Mouse (Mus musculus): ENCODE measurements around the gene Rab2b. TPM values are rescaled to one million over a fixed set of nuclear protein-coding genes. Genes with fewer than 3 reads are reported as not detected.

The Rab2b gene
- polyA plus RNA-seq, 1 experiment from 2014 or later, result 40.3 TPM

DNA sequence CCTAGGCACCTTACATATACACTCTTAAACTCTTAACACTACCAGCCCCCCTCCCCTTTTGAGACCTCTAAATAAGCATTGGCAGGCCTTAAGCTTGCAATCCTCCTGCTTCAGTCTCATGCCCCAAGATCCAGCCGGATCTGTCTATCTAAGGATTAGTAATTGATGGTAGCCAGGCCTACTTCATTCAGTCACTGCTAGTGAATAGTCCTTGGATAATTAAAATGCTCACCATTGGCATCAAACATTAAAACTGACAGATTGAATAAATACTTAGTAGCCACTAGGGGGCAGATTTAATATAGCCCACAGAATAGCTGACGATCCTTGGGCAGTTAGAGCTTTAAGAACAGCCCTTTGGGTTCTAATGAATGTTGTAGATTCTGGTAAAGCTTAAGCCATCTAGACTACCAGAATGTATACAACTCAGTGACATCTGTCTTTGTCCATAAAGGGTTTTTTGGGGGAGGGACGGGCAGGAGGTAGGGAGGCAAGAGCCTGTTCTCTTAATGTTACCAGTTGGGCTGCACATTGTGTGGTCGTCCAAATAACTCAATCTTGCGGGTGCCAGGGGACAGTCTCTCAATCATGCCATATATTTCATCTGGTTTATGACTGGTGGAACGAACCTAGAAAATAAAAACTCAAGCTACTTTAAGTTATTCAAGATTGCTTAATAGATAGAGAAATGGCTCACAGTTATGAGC is 16.4 kb upstream of the Rab2b start:
- H3K9ac ChIP-seq (ENCODE audit: low read length), result no peak overlapping the region
- no peaks in the 10 kb centered on the region for H3K27me3 ChIP-seq (replicated peaks; ENCODE audit: control insufficient read depth, insufficient read depth, low read length)
- no peaks in the 10 kb centered on the region for H3K4me1 ChIP-seq (ENCODE audit: control insufficient read depth, insufficient read depth, low read length)
- WGBS, result 64% methylated on average over 6 of the region's 6 CpGs
- no peak overlapping the region for H3K4me2 ChIP-seq (ENCODE audit: low read length)
- no peak overlapping the region for H3K4me3 ChIP-seq (ENCODE audit: low read depth, low read length)
- ATAC-seq (peak; percentile 63), DNase-seq (ENCODE audit: low spot score) (peak; percentile 85)
- no peaks in the 10 kb centered on the region for H3K9me3 ChIP-seq (replicated peaks; ENCODE audit: control insufficient read depth, low read length)
- H3K36me3 ChIP-seq (ENCODE audit: control insufficient read depth, insufficient read depth, low read length), result peaks cover 86% of the 10 kb centered on the region
- H3K27ac ChIP-seq (ENCODE audit: low read depth, low read length), result no peak overlapping the region

DNA sequence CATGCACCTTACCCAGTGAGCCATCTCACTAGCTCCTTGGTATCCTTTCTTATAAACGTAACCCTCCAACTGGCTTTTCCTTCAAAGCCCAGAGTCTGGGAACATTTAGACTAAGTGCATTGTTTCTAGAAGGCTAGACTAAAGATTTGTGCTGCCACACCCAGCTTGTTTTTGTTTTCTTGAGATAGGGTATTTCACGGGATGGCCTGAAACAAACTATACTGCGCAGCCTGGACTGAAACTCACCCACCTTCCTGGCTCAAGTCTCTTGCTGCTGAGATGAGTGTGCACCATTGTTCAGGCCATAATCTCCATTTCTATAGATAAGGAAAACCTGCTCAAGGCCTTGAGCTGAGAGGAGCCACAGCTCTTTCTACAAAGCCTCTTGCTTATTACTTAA is 4.8 kb upstream of the Rab2b start:
- H3K9ac ChIP-seq (ENCODE audit: low read length), result no peak overlapping the region
- no peak overlapping the region for H3K27ac ChIP-seq (ENCODE audit: low read depth, low read length)
- 95% methylated on average over 3 of the region's 3 CpGs for WGBS
- no peaks in the 10 kb centered on the region for H3K9me3 ChIP-seq (replicated peaks; ENCODE audit: control insufficient read depth, low read length)
- no peak overlapping the region for H3K4me3 ChIP-seq (ENCODE audit: low read depth, low read length)
- H3K27me3 ChIP-seq (replicated peaks; ENCODE audit: control insufficient read depth, insufficient read depth, low read length), result no peaks in the 10 kb centered on the region
- H3K4me1 ChIP-seq (ENCODE audit: control insufficient read depth, insufficient read depth, low read length), result peaks cover 5% of the 10 kb centered on the region; the same call in 1 of the 2 replicates
- ATAC-seq (no peak), DNase-seq (ENCODE audit: low spot score) (no peak)
- H3K4me2 ChIP-seq (ENCODE audit: low read length), result no peak overlapping the region
- peaks cover 33% of the 10 kb centered on the region for H3K36me3 ChIP-seq (ENCODE audit: control insufficient read depth, insufficient read depth, low read length)

DNA sequence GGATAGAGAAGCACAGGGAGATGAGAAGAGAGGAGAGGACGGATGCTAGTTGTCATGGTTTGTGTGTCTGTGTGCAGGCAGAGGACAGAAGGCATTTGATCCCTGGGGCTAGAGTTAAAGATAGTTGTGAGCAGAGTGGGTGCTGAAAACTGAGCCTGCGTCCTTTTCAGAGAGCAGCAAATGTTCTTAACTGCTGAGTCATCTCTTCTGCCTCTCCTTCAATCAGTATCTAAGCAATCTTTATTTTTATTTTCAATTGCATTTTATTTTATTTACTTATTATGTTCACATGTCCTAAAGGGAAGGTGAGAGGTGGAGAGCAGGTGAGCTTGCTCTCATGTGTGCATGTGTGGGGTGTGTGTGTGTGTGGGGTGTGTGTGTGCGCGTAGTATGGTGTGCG is 4.3 kb upstream of the Rab2b start:
- Histone ChIP-seq H3K36me3 (ENCODE audit: control insufficient read depth, insufficient read depth, low read length) (peaks cover 30% of the 10 kb centered on the region), H3K9me3 (replicated peaks; ENCODE audit: control insufficient read depth, low read length) (no peaks in the 10 kb centered on the region), H3K4me1 (ENCODE audit: control insufficient read depth, insufficient read depth, low read length) (peaks cover 5% of the 10 kb centered on the region; the same call in 1 of the 2 replicates), H3K9ac (ENCODE audit: low read length) (no peak overlapping the region), H3K27me3 (replicated peaks; ENCODE audit: control insufficient read depth, insufficient read depth, low read length) (no peaks in the 10 kb centered on the region), H3K27ac (ENCODE audit: low read depth, low read length) (no peak overlapping the region), H3K4me2 (ENCODE audit: low read length) (no peak overlapping the region), H3K4me3 (ENCODE audit: low read depth, low read length) (no peak overlapping the region)
- 97% methylated on average over 5 of the region's 5 CpGs for WGBS
- no peak for DNase-seq (ENCODE audit: low spot score)
- no peak for ATAC-seq

DNA sequence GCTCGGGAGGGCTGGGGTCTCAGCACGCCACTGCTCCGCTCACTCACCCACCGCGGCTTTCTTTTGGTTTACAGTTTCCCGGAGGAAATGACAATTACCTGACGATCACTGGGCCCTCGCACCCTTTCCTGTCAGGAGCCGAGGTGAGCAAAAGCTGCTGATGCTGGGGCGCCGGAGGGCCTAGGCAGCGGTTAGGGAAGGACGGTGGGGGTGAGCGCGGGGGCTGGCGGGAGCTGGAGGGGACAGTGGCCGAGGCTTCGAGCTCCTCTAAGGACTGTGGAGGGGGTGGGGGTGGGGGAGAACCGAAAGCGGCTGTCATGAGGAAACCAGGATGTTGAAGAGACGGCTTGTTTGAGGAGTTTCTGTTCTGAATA is 389 bp upstream of the Rab2b start:
- Histone ChIP-seq H3K27ac (ENCODE audit: low read depth, low read length) (peak overlapping the region; percentile 80), H3K27me3 (replicated peaks; ENCODE audit: control insufficient read depth, insufficient read depth, low read length) (no peaks in the 10 kb centered on the region), H3K4me3 (ENCODE audit: low read depth, low read length) (peak overlapping the region; percentile 86), H3K9ac (ENCODE audit: low read length) (peak overlapping the region; percentile 82), H3K9me3 (replicated peaks; ENCODE audit: control insufficient read depth, low read length) (no peaks in the 10 kb centered on the region), H3K4me2 (ENCODE audit: low read length) (peak overlapping the region; percentile 68), H3K36me3 (ENCODE audit: control insufficient read depth, insufficient read depth, low read length) (peaks cover 4% of the 10 kb centered on the region), H3K4me1 (ENCODE audit: control insufficient read depth, insufficient read depth, low read length) (peaks cover 5% of the 10 kb centered on the region; the same call in 1 of the 2 replicates)
- peak; percentile 30 for ATAC-seq
- WGBS, result under 1% methylated on average over 18 of the region's 21 CpGs
- no peak for DNase-seq (ENCODE audit: low spot score)

DNA sequence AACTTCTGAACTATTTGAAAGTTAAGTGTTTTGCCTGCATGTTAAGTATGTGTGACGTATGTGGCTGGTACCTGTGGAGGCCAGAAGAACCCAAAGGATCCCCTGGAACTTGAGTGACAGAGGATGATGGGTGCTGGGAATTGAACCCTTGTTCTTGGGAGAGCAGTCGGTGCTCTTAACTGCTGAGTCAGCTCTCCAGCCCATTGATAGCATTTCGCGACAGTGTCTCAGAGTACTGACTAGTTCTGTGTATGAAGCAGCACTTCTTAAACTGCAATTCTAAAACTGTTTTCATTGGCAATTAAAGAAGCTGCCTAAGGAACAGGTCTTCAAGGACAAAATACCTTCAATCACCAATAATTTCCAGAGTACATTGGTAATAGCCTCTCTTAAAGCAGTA is 2.1 kb downstream of the Rab2b start:
- no peaks in the 10 kb centered on the region for H3K9me3 ChIP-seq (replicated peaks; ENCODE audit: control insufficient read depth, low read length)
- H3K36me3 ChIP-seq (ENCODE audit: control insufficient read depth, insufficient read depth, low read length), result peaks cover 21% of the 10 kb centered on the region
- no peak overlapping the region for H3K4me2 ChIP-seq (ENCODE audit: low read length)
- peaks cover 5% of the 10 kb centered on the region; the same call in 1 of the 2 replicates for H3K4me1 ChIP-seq (ENCODE audit: control insufficient read depth, insufficient read depth, low read length)
- H3K9ac ChIP-seq (ENCODE audit: low read length), result no peak overlapping the region
- no peaks in the 10 kb centered on the region for H3K27me3 ChIP-seq (replicated peaks; ENCODE audit: control insufficient read depth, insufficient read depth, low read length)
- no peak for ATAC-seq
- DNase-seq (ENCODE audit: low spot score), result no peak
- WGBS, result 91% methylated on average over 4 of the region's 4 CpGs
- no peak overlapping the region for H3K27ac ChIP-seq (ENCODE audit: low read depth, low read length)
- H3K4me3 ChIP-seq (ENCODE audit: low read depth, low read length), result no peak overlapping the region

DNA sequence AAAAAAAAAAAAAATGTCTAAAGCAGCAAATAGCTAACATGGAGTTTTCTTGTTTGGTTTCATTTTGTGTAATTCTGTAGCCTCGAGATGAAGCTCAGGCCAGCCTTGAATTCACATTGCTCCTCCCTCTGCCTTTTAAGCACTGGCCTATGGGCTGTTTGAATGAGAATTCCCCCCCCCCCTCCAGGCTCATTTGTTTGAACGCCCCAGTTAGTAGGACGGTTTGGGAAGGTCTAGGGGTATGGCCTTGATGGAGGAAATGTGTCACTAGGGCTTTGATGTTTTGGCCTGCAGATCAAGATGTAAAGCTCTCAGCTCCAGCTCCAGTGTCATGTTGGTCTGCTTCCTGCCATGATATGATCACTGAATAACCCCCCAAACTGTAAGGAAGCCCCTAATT is 6.6 kb downstream of the Rab2b start:
- ATAC-seq, result no peak
- Histone ChIP-seq H3K36me3 (ENCODE audit: control insufficient read depth, insufficient read depth, low read length) (peaks cover 31% of the 10 kb centered on the region), H3K4me1 (ENCODE audit: control insufficient read depth, insufficient read depth, low read length) (no peaks in the 10 kb centered on the region), H3K4me2 (ENCODE audit: low read length) (no peak overlapping the region), H3K27me3 (replicated peaks; ENCODE audit: control insufficient read depth, insufficient read depth, low read length) (no peaks in the 10 kb centered on the region), H3K9ac (ENCODE audit: low read length) (no peak overlapping the region), H3K9me3 (replicated peaks; ENCODE audit: control insufficient read depth, low read length) (no peaks in the 10 kb centered on the region), H3K4me3 (ENCODE audit: low read depth, low read length) (no peak overlapping the region), H3K27ac (ENCODE audit: low read depth, low read length) (no peak overlapping the region)
- DNase-seq (ENCODE audit: low spot score), result no peak
- WGBS, result 70% methylated on average over 3 of the region's 3 CpGs

DNA sequence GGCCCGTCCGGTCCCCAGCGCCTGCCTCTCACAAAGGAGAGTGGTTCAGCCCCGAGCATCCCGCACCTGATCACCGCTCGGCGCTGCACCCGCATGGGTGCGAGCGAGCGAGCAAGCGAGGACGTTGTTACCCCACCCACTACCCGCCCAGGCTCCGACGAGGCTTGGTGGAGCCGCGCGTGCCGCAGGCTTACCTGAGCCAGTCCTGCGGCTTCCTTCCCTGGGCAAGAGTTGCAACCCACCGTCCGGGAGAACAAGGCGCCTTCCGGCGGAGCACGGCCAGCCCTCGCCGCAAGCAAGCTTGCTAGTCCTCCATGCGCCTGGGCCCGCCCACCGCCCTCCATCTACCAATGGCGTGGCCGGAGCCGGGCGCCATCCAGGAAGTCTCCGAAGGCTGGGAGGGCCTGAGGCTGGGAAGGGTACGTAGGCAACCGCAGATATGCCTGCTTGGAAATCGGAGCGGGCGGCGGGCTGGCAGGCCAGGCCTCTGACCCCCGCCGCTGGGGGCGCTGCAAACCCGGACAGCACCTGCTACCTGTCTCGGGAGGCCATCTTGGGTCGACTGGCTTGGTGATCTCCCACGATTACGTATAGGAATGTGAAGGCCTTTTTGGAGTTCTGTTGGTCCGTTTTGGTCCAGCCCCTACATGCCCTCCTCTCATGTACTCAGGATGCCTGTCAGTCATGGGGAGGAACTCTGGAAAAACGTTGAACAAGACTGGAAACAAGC is 21.7 kb downstream of the Rab2b start, which contains the start of gene Chd8:
TSS of gene Chd8 (minus strand) at position 297 of the 730 bp plus-strand sequence.
- Histone ChIP-seq H3K9ac (ENCODE audit: low read length) (peak within 1 kb of the TSS; percentile 89), H3K4me3 (ENCODE audit: low read depth, low read length) (peak within 1 kb of the TSS; percentile 64), H3K9me3 (replicated peaks; ENCODE audit: control insufficient read depth, low read length) (no peaks in the 10 kb centered on the region), H3K27ac (ENCODE audit: low read depth, low read length) (peak within 1 kb of the TSS; percentile 94), H3K4me2 (ENCODE audit: low read length) (peak within 1 kb of the TSS; percentile 83), H3K27me3 (replicated peaks; ENCODE audit: control insufficient read depth, insufficient read depth, low read length) (no peaks in the 10 kb centered on the region), H3K4me1 (ENCODE audit: control insufficient read depth, insufficient read depth, low read length) (peaks cover 13% of the 10 kb centered on the region), H3K36me3 (ENCODE audit: control insufficient read depth, insufficient read depth, low read length) (peaks cover 7% of the 10 kb centered on the region)
- WGBS, result under 1% methylated on average over 54 of the region's 54 CpGs
- ATAC-seq (peak; percentile 100), DNase-seq (ENCODE audit: low spot score) (peak; percentile 99)

DNA sequence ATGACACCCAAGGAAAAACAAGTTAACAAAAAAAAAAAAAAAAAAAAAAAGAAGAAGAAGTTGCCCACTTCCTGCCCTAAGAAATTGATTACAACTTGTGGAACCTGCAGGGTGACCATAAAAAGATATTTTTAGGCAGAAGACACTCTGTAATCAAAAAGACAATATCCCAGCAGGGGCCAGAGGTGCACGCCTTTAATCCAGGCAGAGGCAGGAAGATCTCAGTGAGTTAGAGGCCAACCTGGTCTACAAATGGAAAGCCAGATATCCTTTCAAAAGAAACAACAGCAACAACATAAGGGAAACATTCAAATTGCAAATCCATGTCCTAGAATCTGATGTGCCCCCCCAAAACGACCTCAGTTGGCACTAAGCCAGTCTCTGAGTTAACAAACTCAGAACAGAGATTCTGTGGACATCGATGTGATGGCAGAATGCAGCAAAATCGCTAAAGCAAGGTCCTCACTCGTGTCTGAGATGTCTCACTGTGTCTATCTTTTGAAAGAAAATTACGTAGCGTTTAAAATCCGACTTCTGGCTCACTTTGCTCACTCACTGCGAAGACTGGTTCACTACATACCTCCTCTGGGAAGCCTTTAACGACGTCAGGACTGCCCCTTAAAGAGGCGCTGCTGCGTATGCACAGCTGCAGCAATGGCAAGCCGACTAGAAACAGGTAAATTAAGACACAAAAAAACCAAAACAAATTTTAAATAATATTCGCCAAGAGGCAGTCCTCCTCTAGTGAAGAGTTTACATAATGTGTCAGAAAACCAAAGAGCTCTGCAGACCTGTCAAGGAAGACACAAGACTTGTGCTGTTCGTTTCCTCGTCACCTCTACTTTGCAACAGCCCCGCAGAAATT is 22.8 kb downstream of the Rab2b start:
- Histone ChIP-seq H3K9me3 (replicated peaks; ENCODE audit: control insufficient read depth, low read length) (no peaks in the 10 kb centered on the region), H3K27ac (ENCODE audit: low read depth, low read length) (peak overlapping the region; percentile 94; the same call in 1 of the 2 replicates), H3K4me3 (ENCODE audit: low read depth, low read length) (peak overlapping the region; percentile 64), H3K9ac (ENCODE audit: low read length) (peak overlapping the region; percentile 89), H3K27me3 (replicated peaks; ENCODE audit: control insufficient read depth, insufficient read depth, low read length) (no peaks in the 10 kb centered on the region), H3K4me2 (ENCODE audit: low read length) (peak overlapping the region; percentile 83), H3K4me1 (ENCODE audit: control insufficient read depth, insufficient read depth, low read length) (peaks cover 13% of the 10 kb centered on the region), H3K36me3 (ENCODE audit: control insufficient read depth, insufficient read depth, low read length) (peaks cover 7% of the 10 kb centered on the region; the same call in 1 of the 2 replicates)
- ATAC-seq, result no peak
- DNase-seq (ENCODE audit: low spot score), result peak; percentile 25
- 8% methylated on average over 18 of the region's 18 CpGs for WGBS
